Mouse (Mus musculus) liver, embryonic 15.5 days (tissue): ENCODE data around the gene 9930021J03Rik. TPM values are rescaled to one million over a fixed set of nuclear protein-coding genes. Genes with fewer than 3 reads are reported as not detected.

Experiments used
- ATAC-seq: fragments of 200-750 bp; cut with Nextera tagmentation; 2 replicates; pipeline ENCODE4 v1.8.0; 2017; ENCODE audit warnings: moderate number of reproducible peaks, mild to moderate bottlenecking, moderate library complexity; ENCODE audit not compliant: insufficient read depth
- H3K27ac ChIP-seq: fragments of 300-500 bp; sonication (generic); replicated peaks from 2 replicates; pipeline ENCODE4 v1.5.1; 2015; ENCODE audit warnings: mild to moderate bottlenecking, inconsistent platforms
- H3K27me3 ChIP-seq: fragments of 300-500 bp; sonication (generic); 2 replicates; pipeline ENCODE4 v1.6.1; 2015; ENCODE audit warnings: mild to moderate bottlenecking, inconsistent platforms
- H3K36me3 ChIP-seq: fragments of 300-500 bp; sonication (generic); replicated peaks from 2 replicates; pipeline ENCODE4 v1.6.1; 2015; ENCODE audit warnings: moderate library complexity, mild to moderate bottlenecking, inconsistent platforms
- H3K4me1 ChIP-seq: fragments of 300-500 bp; sonication (generic); replicated peaks from 2 replicates; pipeline ENCODE4 v1.6.1; 2015; ENCODE audit warnings: inconsistent platforms
- H3K4me2 ChIP-seq: fragments of 300-500 bp; sonication (generic); 2 replicates; pipeline ENCODE4 v1.6.1; 2015; ENCODE audit warnings: moderate library complexity, mild to moderate bottlenecking, inconsistent platforms
- H3K4me3 ChIP-seq: fragments of 300-500 bp; sonication (generic); replicated peaks from 2 replicates; pipeline ENCODE4 v1.5.1; 2015; ENCODE audit warnings: mild to moderate bottlenecking, inconsistent platforms
- H3K9ac ChIP-seq: fragments of 300-500 bp; sonication (generic); 2 replicates; pipeline ENCODE4 v1.6.1; 2015; ENCODE audit warnings: moderate library complexity, mild to moderate bottlenecking, inconsistent platforms
- H3K9me3 ChIP-seq: fragments of 300-500 bp; sonication (generic); replicated peaks from 2 replicates; pipeline ENCODE4 v1.6.1; 2016; ENCODE audit warnings: inconsistent platforms
- WGBS: fragments of 180-500 bp; shearing (Covaris S2); methylation state at CpG from one replicate; pipeline ENCODE4 v1.1.7; 2015; ENCODE audit warnings: mixed read lengths; ENCODE audit not compliant: insufficient replicate concordance; 5-methylcytosine and 5-hydroxymethylcytosine counted together
- polyA plus RNA-seq: library from polyadenylated mRNA; unstranded; fragments of >200 nt; fragmentation: Nextera tagmentation; extraction: Ambion mirVana; gene quantifications from 2 replicates; pipeline ENCODE4 v1.2.1, GENCODE M21; 2015

Gene 9930021J03Rik
- polyA plus RNA-seq, 1 experiment from 2014 or later: 1.4 TPM

DNA sequence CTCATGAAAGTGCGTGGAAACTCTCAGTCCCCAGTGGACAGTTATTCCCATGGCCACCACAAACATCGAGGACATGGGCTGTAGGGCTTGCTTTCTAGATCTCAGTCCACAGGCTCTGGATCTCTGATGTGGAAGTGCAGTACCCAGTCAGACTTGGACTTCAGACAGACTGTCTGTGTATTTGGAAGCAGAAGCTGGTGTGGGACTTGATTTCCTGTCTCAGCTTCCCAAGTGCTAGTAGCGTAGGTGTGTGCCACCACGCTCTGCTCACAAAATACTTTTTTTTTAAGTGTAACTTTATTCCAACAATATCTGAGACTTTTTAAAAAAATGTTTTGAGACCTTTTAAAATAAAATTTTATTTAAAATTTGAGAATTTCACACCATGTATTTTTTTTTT is 109.5 kb downstream of the 9930021J03Rik start:
- no peak for ATAC-seq
- no peaks in the 10 kb centered on the region for H3K4me1 ChIP-seq
- H3K4me3 ChIP-seq: no peak overlapping the region
- H3K27me3 ChIP-seq: no peaks in the 10 kb centered on the region
- H3K36me3 ChIP-seq: no peaks in the 10 kb centered on the region
- 74% methylated on average over 4 of the region's 4 CpGs for WGBS
- no peak overlapping the region for H3K27ac ChIP-seq
- no peaks in the 10 kb centered on the region for H3K9me3 ChIP-seq
- H3K9ac ChIP-seq: no peak overlapping the region
- H3K4me2 ChIP-seq: no peak overlapping the region

DNA sequence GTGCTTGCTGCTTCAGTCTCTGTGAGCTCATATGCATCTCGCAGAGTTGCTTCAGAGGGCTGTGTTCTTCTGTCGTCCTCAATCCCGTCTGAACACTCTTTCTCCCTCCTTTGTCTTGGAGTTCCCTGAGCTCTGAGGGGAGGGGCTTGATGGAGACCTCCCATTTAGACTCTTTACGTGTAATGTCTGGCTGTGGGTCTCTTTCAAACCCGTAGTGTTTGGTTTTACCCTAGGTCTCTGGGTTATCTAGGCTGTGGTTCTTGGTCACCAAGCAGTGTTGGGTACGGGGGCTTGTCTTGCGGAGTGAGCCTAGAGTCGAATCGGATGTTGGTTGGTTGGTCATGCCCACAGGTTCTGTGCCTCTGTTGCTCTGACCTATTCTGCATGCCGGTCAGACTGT is 110.7 kb downstream of the 9930021J03Rik start:
- Histone ChIP-seq H3K27me3 (no peaks in the 10 kb centered on the region), H3K4me1 (no peaks in the 10 kb centered on the region)

DNA sequence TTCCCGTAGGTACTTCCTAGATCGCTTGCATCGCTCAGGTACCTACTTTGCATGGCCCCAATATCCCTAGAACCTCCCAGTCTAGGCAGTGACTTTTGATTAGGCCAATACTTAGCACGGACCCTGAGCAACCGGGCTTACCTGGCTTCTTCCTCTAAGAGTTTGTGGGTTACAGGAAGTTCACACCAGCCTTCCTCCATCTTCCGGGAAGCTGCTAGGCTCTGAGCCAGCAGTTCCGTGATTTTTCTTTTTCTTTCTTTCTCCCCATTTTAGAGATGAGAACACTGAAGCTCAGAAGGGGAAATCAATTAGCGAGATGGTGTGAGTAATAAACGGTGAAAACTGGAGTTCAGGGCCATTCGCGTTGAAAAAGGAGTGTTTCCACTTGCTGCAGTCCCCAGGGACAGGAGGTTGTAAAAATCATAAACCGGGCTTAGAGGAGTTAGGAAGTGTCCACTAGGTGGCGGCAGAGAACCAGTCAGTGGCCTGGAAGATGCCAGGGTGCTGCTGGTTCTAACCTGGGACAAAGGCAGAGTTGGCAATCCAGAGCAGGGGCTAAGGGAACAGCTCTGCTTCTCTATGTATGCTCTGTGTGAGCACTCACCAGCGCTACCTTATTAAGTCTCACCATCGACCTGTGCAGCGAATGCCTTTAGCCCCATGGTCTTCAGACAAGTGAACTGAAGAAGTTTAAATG is 121.8 kb downstream of the 9930021J03Rik start:
- Histone ChIP-seq H3K4me3 (no peak overlapping the region), H3K4me2 (no peak overlapping the region), H3K27me3 (no peaks in the 10 kb centered on the region), H3K9ac (no peak overlapping the region), H3K4me1 (no peaks in the 10 kb centered on the region), H3K9me3 (no peaks in the 10 kb centered on the region), H3K27ac (no peak overlapping the region), H3K36me3 (no peaks in the 10 kb centered on the region)
- WGBS: 45% methylated on average over 16 of the region's 16 CpGs
- no peak for ATAC-seq

More for the DNA sequence above, 110.7 kb downstream of the 9930021J03Rik start:
- no peak for ATAC-seq
- Histone ChIP-seq H3K9me3 (no peaks in the 10 kb centered on the region), H3K27ac (no peak overlapping the region), H3K9ac (no peak overlapping the region), H3K4me2 (no peak overlapping the region), H3K4me3 (no peak overlapping the region), H3K36me3 (no peaks in the 10 kb centered on the region)
- 73% methylated on average over 10 of the region's 10 CpGs for WGBS

DNA sequence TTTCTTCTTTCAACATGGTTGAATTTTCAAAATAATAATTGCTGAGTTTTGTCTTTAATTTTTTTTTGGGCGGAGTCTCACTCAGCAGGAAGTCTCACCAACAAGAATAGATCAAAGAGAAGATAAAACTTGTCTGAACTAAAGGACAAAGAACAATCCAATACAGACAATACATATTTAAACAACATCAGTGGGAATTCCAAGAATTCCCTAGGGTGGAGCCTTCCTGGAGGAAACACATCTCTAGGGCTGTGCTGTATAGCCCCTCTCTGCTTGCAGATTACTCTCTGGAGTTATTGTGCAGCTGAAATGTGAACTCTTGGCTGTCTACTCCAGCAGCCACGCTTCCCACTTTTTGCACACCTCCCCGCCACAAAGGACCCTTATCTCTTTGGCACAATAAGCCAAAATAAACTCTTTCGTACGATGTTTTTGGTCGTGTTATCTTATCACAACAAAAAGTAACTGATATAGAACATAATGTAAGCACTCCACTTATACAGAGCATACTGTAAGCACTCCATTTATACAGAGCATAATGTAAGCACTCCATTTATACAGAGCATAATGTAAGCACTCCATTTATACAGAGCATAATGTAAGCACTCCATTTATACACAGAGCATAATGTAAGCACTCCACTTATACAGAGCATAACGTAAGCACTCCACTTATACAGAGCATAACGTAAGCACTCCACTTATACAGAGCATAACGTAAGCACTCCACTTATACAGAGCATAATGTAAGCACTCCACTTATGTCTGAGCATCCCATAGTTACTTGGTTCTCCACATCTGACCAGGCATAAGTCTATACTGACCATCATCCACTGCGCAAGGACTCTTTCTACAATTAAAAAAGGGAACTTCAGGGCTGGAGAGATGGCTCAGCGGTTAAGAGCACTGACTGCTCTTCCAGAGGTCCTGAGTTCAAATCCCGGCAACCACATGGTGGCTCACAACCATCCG is 125.3 kb downstream of the 9930021J03Rik start:
- Histone ChIP-seq H3K27me3 (no peaks in the 10 kb centered on the region), H3K9me3 (no peaks in the 10 kb centered on the region), H3K4me2 (no peak overlapping the region), H3K27ac (no peak overlapping the region), H3K4me3 (no peak overlapping the region), H3K9ac (no peak overlapping the region), H3K36me3 (no peaks in the 10 kb centered on the region), H3K4me1 (peaks cover 4% of the 10 kb centered on the region; the same call in 1 of the 2 replicates)
- no peak for ATAC-seq
- 56% methylated on average over 13 of the region's 13 CpGs for WGBS

DNA sequence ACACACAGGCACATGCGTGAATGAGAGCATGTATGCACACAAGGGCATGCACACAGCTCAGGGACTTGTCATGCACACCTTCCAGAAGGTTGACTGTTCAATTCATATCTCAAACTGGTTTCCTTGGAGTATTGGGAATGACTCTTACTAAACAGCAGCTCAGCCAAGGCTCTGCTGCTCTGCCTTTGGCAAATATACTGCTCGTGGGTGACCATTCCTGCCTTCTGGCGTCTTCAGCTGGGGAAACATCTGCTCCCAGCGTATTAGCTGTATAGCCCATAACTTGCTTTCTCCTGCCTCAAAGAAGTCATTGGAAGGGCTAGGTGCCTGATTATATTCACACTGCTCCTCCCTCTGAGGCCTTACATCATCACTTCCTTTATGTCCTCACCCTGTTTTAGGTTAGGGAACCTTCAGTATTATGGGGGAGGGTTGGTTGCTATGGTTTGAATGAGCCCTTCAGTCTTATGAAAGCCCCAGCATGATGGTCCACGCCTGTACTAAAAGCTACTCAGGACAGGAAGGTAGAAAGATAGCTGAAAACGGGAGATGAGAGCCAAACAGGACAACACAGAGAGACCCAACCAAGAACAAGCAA is 127.5 kb downstream of the 9930021J03Rik start:
- Histone ChIP-seq H3K27me3 (no peaks in the 10 kb centered on the region), H3K4me2 (no peak overlapping the region), H3K4me1 (peaks cover 6% of the 10 kb centered on the region; the same call in 1 of the 2 replicates), H3K36me3 (no peaks in the 10 kb centered on the region), H3K9me3 (no peaks in the 10 kb centered on the region), H3K27ac (no peak overlapping the region), H3K9ac (no peak overlapping the region), H3K4me3 (no peak overlapping the region)
- WGBS: 67% methylated on average over 6 of the region's 6 CpGs
- no peak for ATAC-seq

DNA sequence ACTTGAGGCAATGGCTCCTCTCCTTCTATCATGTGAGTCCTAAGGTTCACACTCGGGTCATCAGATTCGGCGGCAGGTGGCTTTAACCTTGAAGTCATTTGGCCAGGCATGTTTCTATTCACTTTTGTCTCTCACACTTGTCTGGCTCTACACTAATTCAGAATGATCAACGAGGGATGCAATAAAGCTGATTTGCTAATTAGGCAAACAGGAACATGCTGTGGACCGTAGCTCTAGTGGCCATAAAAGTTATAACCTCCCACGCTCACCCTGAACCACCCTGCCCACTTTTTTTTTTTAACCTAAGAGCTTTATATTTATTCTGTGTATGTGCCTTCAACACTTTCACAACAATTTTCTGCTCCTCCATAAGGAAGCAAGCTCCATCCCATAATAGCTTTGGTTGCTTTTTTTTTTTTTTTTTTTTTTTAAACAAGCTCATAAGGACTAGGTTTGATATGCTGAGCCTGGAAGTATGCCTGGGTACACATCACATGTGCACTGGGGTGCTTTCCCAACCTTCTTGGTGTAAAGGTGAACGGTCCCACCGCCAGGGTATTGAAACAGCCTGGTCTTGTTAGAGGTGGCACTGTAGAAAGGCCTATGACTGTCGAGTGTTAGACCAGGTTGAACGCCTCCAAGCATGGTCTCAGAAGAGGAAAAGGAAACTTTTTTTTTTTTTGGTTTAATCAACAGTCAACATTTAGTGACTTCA is 129.2 kb downstream of the 9930021J03Rik start:
- ATAC-seq: no peak
- no peak overlapping the region for H3K27ac ChIP-seq
- no peaks in the 10 kb centered on the region for H3K27me3 ChIP-seq
- H3K4me2 ChIP-seq: no peak overlapping the region
- no peak overlapping the region for H3K4me3 ChIP-seq
- no peak overlapping the region for H3K9ac ChIP-seq
- H3K9me3 ChIP-seq: no peaks in the 10 kb centered on the region
- 77% methylated on average over 10 of the region's 10 CpGs for WGBS
- H3K36me3 ChIP-seq: no peaks in the 10 kb centered on the region
- H3K4me1 ChIP-seq: peaks cover 6% of the 10 kb centered on the region; the same call in 1 of the 2 replicates

DNA sequence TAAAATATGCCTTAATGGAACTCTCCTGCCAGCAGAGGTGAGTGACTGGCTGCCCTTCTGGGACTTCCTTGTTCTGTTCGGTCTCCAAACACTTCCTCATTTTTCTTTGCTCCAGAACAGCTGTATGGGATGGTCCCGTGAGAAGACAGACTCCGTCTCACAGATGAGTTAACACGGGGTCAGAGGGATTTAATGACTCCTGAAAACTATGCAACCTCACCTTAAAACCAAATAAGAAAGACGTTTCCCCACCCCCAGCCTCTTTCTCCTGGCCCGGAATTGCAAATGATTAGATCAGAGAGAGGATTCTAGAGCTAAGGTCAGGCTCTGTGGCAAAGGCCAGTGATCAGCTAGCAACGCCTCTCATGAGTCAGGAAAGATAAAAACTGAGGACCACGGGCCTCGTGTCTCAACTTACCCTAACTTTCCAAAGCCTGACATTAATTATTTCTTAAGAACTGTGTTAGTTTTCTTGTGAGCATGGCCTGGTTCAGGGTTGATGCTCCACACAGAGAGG is 130.2 kb downstream of the 9930021J03Rik start:
- Histone ChIP-seq H3K4me2 (peak overlapping the region; percentile 10; the same call in 1 of the 2 replicates), H3K27ac (no peak overlapping the region), H3K27me3 (no peaks in the 10 kb centered on the region), H3K4me1 (peaks cover 6% of the 10 kb centered on the region; the same call in 1 of the 2 replicates), H3K4me3 (no peak overlapping the region), H3K9ac (no peak overlapping the region), H3K36me3 (no peaks in the 10 kb centered on the region), H3K9me3 (no peaks in the 10 kb centered on the region)
- ATAC-seq: no peak
- 20% methylated on average over 9 of the region's 9 CpGs for WGBS

DNA sequence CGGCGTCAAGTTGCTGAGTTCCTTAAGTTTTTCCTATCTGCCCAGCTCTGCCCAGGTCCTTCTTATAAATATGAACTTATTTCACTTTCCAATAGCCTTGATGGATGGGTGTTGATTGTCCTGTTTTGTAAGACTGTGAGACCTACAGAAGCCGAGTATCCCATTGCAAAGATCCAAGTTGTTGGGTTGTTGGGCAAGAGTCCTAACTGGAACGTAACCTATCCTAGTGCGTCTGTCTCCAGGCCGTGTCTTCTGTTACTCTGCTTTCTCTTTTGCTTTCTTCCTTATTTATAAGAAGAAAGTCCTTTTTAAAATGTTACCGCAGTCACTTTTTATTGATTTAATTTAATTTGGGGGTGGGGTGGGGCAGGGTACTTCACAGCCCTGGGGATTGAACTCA is 130.8 kb downstream of the 9930021J03Rik start:
- WGBS: 80% methylated on average over 7 of the region's 7 CpGs
- Histone ChIP-seq H3K36me3 (no peaks in the 10 kb centered on the region), H3K27ac (no peak overlapping the region), H3K4me2 (peak overlapping the region; percentile 10; the same call in 1 of the 2 replicates), H3K9me3 (no peaks in the 10 kb centered on the region), H3K27me3 (no peaks in the 10 kb centered on the region), H3K4me1 (peaks cover 6% of the 10 kb centered on the region; the same call in 1 of the 2 replicates), H3K4me3 (no peak overlapping the region), H3K9ac (no peak overlapping the region)
- no peak for ATAC-seq

DNA sequence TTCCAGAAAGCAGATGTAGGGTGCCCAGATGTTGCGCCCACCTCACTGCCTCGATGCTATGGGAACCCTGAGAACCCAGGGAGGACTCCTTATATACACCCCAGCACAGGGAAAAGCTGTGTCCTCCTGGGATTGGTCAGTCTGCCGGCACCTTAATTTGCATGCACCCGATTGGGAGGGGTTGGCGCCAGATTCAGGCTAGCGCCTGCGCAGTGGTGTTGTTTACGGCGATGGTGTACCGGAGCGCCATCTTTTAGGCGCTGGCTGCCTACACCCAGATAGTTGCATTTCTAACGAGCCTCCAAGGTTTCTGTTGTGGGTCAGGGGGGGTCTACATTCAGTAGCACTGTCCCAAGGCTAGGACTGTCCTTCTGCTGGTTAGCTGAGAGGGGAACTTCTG is 133.1 kb downstream of the 9930021J03Rik start:
- Histone ChIP-seq H3K4me1 (peaks cover 10% of the 10 kb centered on the region; the same call in 1 of the 2 replicates), H3K27ac (no peak overlapping the region), H3K9me3 (no peaks in the 10 kb centered on the region), H3K9ac (no peak overlapping the region), H3K27me3 (no peaks in the 10 kb centered on the region), H3K4me3 (no peak overlapping the region), H3K36me3 (no peaks in the 10 kb centered on the region), H3K4me2 (no peak overlapping the region)
- ATAC-seq: no peak
- WGBS: 85% methylated on average over 13 of the region's 13 CpGs

DNA sequence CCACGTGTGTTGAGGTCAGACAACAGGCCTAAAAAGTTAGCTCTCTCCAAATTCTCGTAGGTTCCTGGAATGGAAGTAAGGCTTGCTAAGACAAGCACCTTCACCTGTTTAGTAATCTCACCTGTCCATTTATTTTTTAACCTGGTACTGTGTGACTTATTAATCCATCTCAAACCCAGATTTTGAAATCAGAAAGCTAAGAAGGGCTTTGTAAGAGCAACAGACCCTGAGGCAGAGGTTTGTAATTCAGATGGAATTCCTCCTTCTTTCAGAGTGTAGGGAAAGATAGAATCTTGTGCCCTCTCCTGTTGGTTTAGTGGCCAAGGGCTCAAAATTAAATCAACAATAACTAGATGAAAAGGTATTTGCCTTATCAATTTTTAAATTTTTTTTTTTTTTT is 134.6 kb downstream of the 9930021J03Rik start:
- Histone ChIP-seq H3K4me1 (peaks cover 19% of the 10 kb centered on the region), H3K4me3 (no peak overlapping the region), H3K27ac (no peak overlapping the region), H3K9ac (no peak overlapping the region), H3K27me3 (no peaks in the 10 kb centered on the region), H3K4me2 (no peak overlapping the region), H3K9me3 (no peaks in the 10 kb centered on the region), H3K36me3 (no peaks in the 10 kb centered on the region)
- 62% methylated on average over 2 of the region's 2 CpGs for WGBS
- no peak for ATAC-seq
